Mouse (Mus musculus) cortical plate, adult 2 months (tissue): ENCODE measurements around the gene Tacc3. TPM values are rescaled to one million over a fixed set of nuclear protein-coding genes. Genes with fewer than 3 reads are reported as not detected.
A peak's percentile ranks its signal among the peaks of the same experiment; 100 is the strongest.

Source experiments
- H3K27ac ChIP-seq: fragments of 200-500 bp; 2 replicates; pipeline ENCODE4 v1.5.1; 2012; ENCODE audit warnings: low read length, control low read depth, inconsistent platforms; ENCODE audit not compliant: insufficient read depth
- H3K4me1 ChIP-seq: fragments of 200-500 bp; 2 replicates; pipeline ENCODE4 v1.6.1; 2011; ENCODE audit warnings: low read length; ENCODE audit not compliant: control insufficient read depth, insufficient read depth
- H3K4me3 ChIP-seq: fragments of 200-500 bp; 2 replicates; pipeline ENCODE4 v1.5.1; 2011; ENCODE audit warnings: mild to moderate bottlenecking, low read length, control low read depth; ENCODE audit not compliant: insufficient read depth
- CTCF ChIP-seq: fragments of 200-500 bp; IDR thresholded peaks from 2 replicates; pipeline ENCODE4 v1.5.1; 2011; ENCODE audit warnings: mild to moderate bottlenecking, control low read depth, low read length; ENCODE audit not compliant: insufficient read depth; ENCODE audit errors: extremely low read depth
- POLR2A ChIP-seq: fragments of 200-500 bp; IDR thresholded peaks from 2 replicates; pipeline ENCODE4 v1.6.1; 2011; ENCODE audit warnings: mild to moderate bottlenecking, low read length, control low read depth; ENCODE audit not compliant: insufficient read depth; ENCODE audit errors: extremely low read depth
- polyA plus RNA-seq: library from polyadenylated mRNA; depleted of rRNA; stranded (reverse); fragments of >200 nt; gene quantifications from 2 replicates; pipeline ENCODE4 v1.2.3, GENCODE M21; 2012; rRNA removed

Gene Tacc3
- polyA plus RNA-seq = 9.3 and 11.4 TPM in 2 replicates

GRCm38 (mm10) chr5:33657787-33658663 is at the start of gene Tacc3, which contains the start of gene Tmem129:
Tacc3 (plus strand) TSS chr5:33658128.
Tmem129 (minus strand) TSS chr5:33658416.
- H3K27ac ChIP-seq = peak within 1 kb of the TSS; percentile 96
- peaks cover 4% of the 10 kb centered on the region; the same call in 1 of the 2 replicates for H3K4me1 ChIP-seq
- H3K4me3 ChIP-seq = peak within 1 kb of the TSS; percentile 64
- no peak for TF ChIP-seq CTCF
- TF ChIP-seq POLR2A = peak; percentile 74

DNA sequence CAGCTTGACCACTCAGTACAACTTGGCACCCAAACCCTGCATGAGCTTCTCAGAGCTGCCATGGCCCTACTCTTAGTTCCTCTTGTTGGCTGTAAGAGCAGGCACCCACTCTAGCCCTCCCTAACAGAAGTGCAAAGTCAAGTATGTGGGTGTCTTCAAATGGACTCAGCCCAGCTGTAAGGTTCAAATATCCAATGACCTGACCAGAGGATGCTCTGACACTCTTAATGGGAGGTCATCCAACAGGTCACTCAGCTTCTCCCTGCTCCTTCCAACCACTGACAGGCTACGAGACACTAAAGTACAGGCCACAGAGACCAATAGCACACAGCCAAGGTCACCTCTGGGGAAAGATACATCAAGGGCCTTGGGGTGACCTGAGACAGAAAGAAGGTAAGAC is 48.7 kb upstream of the Tacc3 start:
- Histone ChIP-seq H3K4me1 (no peaks in the 10 kb centered on the region), H3K4me3 (no peak overlapping the region), H3K27ac (no peak overlapping the region)
- TF ChIP-seq POLR2A (no peak), CTCF (no peak)

DNA sequence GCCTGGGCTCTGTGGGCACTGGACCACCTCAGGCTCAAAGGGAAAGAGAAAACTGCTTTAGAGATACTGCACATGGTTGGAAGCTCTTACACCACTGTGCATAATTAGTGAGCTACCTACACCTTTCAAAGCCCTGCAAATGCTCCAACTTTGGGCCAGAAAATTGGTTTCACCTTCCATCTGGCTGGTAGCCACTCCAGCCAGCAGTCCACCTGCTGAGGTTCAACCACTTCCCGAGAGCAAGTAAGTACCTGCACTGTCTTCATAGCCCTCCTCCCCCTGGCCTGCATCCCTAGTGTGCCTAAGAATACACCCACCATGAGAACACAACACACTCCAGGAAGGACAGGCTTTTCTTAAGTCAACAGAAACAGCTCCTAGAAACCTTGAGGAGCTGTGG is 46.1 kb upstream of the Tacc3 start:
- Histone ChIP-seq H3K4me3 (no peak overlapping the region), H3K27ac (no peak overlapping the region), H3K4me1 (no peaks in the 10 kb centered on the region)
- no peak for TF ChIP-seq CTCF
- no peak for TF ChIP-seq POLR2A

- H3K4me3 ChIP-seq = no peak overlapping the region
- H3K27ac ChIP-seq = no peak overlapping the region
- no peaks in the 10 kb centered on the region for H3K4me1 ChIP-seq
- no peak for TF ChIP-seq CTCF
- TF ChIP-seq POLR2A = no peak
These were observed 43.5 kb upstream of the Tacc3 start for GRCm38 (mm10) chr5:33614391-33614790.

DNA sequence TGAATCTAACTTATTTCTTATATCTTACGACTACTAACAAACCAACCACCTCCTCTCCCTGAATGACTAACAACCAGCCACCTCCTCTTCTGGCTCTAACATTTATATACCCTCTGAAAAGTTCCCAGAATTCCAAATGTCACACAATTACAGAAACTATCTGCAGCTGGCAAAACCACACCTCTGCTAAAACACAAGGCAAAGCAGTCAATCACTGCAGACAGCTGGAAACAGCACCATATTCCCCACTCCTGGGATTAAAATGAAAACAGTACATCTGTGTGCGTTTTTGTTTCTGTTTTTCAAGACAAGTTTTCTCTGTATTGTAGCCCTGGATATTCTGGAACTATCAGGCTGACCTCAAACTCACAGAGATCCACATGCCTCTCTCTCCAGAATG is 35.3 kb upstream of the Tacc3 start:
- Histone ChIP-seq H3K4me1 (0 out of 2 replicates have a peak, but pooled peaks cover under 1% of the 10 kb centered on the region), H3K27ac (no peak overlapping the region), H3K4me3 (no peak overlapping the region)
- TF ChIP-seq POLR2A (no peak), CTCF (no peak)

DNA sequence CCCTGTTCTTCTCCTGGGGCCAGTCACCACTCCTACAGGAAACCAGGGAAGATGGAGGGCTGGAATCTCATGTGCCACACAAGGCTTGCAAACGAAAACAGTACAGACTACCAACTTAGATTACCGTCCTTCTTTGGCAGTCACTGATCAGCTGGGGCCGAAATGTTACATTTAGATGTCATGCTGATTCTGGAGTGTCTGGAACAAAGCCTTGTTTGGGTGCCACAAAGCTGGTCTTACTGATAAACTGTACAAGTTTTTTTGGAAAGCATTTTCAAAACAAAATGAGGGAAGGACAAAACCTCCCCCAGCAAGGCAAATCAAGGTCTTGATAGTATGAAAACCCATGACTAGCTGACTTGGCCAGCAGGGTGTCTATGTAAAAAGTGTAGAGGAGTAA is 34.2 kb upstream of the Tacc3 start:
- Histone ChIP-seq H3K27ac (no peak overlapping the region), H3K4me1 (peaks cover 7% of the 10 kb centered on the region; the same call in 1 of the 2 replicates), H3K4me3 (no peak overlapping the region)
- no peak for TF ChIP-seq POLR2A
- TF ChIP-seq CTCF = no peak

GRCm38 (mm10) chr5:33627968-33628367 is 30.0 kb upstream of the Tacc3 start:
- Histone ChIP-seq H3K27ac (no peak overlapping the region), H3K4me3 (peak overlapping the region; percentile 70; the same call in 1 of the 2 replicates), H3K4me1 (peaks cover 7% of the 10 kb centered on the region; the same call in 1 of the 2 replicates)
- no peak for TF ChIP-seq CTCF
- no peak for TF ChIP-seq POLR2A

DNA sequence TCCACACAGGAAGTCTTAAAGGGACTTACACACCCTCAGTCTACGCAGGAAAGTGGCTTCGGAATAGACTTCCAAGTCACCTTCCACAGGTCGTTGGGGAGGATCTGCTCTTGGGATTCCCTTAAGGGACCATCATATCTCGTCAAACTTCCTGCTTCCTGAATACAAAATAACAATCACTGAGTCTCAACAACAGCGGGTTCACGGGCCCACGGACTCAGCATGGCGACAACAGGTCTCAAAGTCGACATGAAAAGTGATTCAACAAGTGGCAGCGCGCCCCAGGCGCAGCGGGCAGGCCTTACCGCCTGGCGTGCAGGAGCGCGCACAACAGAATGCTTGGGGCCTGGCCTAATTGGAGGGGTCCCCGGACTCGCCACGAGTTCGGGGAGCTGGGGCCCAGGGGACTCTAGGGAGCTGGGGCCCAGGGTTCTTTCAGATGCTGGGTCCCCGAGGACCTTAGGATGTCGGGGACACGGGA is 29.1 kb upstream of the Tacc3 start:
- Histone ChIP-seq H3K27ac (peak overlapping the region; percentile 73), H3K4me1 (peaks cover 7% of the 10 kb centered on the region; the same call in 1 of the 2 replicates), H3K4me3 (peak overlapping the region; percentile 70)
- no peak for TF ChIP-seq POLR2A
- TF ChIP-seq CTCF = no peak

GRCm38 (mm10) chr5:33629301-33629987 is 28.5 kb upstream of the Tacc3 start, which contains the start of the genes Fam53a and Gm9903:
Fam53a (minus strand) TSS chr5:33629635.
Gm9903 (plus strand) TSS chr5:33629925.
- TF ChIP-seq POLR2A (peak; percentile 92), CTCF (no peak)
- peak within 1 kb of the TSS; percentile 73 for H3K27ac ChIP-seq
- peak within 1 kb of the TSS; percentile 70 for H3K4me3 ChIP-seq
- peaks cover 7% of the 10 kb centered on the region; the same call in 1 of the 2 replicates for H3K4me1 ChIP-seq
